Mouse (Mus musculus) limb, embryonic 11.5 days (tissue): Measurements from ENCODE around the gene As3mt. TPM values are rescaled to one million over a fixed set of nuclear protein-coding genes. Genes with fewer than 3 reads are reported as not detected.

ENCODE experiments used
- ATAC-seq: fragments of 200-750 bp; cut with Nextera tagmentation; 2 replicates; pipeline ENCODE4 v1.8.0; 2017; ENCODE audit warnings: low read depth; ENCODE audit not compliant: insufficient number of reproducible peaks, low FRiP score, low TSS enrichment
- DNase-seq: peaks from one replicate; pipeline ENCODE4 v3.0.0-alpha.2; 2015; ENCODE audit warnings: low spot score
- H3K27ac ChIP-seq: fragments of 300-500 bp; sonication (generic); replicated peaks from 2 replicates; pipeline ENCODE4 v1.5.1; 2014; ENCODE audit warnings: low read depth, mild to moderate bottlenecking, low read length
- H3K27me3 ChIP-seq: fragments of 300-500 bp; sonication (generic); 2 replicates; pipeline ENCODE4 v1.6.1; 2014; ENCODE audit warnings: mild to moderate bottlenecking, low read length, mixed read lengths; ENCODE audit not compliant: control insufficient read depth, insufficient read depth
- H3K36me3 ChIP-seq: fragments of 300-500 bp; sonication (generic); 2 replicates; pipeline ENCODE4 v1.6.1; 2014; ENCODE audit warnings: mild to moderate bottlenecking, low read length, moderate library complexity, mixed read lengths; ENCODE audit not compliant: control insufficient read depth, insufficient read depth
- H3K4me1 ChIP-seq: fragments of 300-500 bp; sonication (generic); 2 replicates; pipeline ENCODE4 v1.6.1; 2014; ENCODE audit warnings: low read length, mixed read lengths; ENCODE audit not compliant: control insufficient read depth, insufficient read depth
- H3K4me2 ChIP-seq: fragments of 300-500 bp; sonication (generic); 2 replicates; pipeline ENCODE4 v1.6.1; 2014; ENCODE audit warnings: low read depth, mild to moderate bottlenecking, moderate library complexity; ENCODE audit not compliant: severe bottlenecking
- H3K4me3 ChIP-seq: fragments of 300-500 bp; sonication (generic); 2 replicates; pipeline ENCODE4 v1.5.1; 2014; ENCODE audit warnings: low read depth, low read length
- H3K9ac ChIP-seq: fragments of 300-500 bp; sonication (generic); 2 replicates; pipeline ENCODE4 v1.6.1; 2014; ENCODE audit warnings: mild to moderate bottlenecking, low read length
- H3K9me3 ChIP-seq: fragments of 300-500 bp; sonication (generic); 2 replicates; pipeline ENCODE4 v1.6.1; 2016; ENCODE audit warnings: low read length; ENCODE audit not compliant: control insufficient read depth
- WGBS: fragments of 180-500 bp; shearing (Covaris S2); extraction: QIAGEN DNeasy Blood & Tissue Kit; methylation state at CpG from one replicate; pipeline ENCODE4 v1.1.7; 2014; 5-methylcytosine and 5-hydroxymethylcytosine counted together
- polyA plus RNA-seq: library from polyadenylated mRNA; unstranded; fragments of >200 nt; fragmentation: Nextera tagmentation; extraction: Ambion mirVana; gene quantifications from 2 replicates; pipeline ENCODE4 v1.2.1, GENCODE M21; 2014

The As3mt gene
- polyA plus RNA-seq, 1 experiment from 2014 or later, result 37.3 TPM

DNA sequence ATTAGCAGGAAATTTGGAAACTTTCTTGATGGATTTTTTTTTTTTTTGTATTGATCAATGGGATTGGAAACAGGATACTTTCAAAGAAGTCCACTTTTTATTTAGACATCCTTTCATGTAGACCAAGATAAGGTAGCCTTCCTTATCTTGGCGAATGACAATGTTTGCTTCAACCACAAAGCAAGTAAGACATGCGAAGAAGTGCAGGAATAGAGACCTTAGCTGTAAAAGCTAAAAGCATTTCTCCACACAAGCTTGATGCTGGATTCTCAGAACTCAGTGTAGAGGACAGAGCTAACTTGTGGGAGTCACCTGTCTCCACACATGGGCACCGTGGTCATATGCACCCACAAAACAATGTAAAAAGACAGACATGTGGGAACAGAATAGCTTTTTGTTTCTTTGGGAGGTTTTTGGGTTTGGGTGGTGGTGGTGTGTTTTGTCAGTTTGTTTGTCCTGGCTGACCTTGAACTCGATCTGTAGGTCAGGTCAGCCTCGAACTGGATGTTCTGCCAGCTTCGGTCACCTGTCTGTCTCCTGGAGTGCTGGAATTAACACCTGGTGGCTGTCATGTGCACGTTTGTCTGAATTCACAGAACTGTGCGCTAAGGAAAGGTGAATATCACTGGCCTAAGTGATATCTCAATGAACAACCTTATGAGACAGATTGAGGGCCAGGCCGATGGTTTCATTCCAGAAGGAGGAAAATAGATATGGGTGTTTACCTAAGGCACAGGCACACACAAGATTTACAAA lies 540 bp upstream of the As3mt start:
- Histone ChIP-seq H3K4me3 (peak overlapping the region; percentile 45), H3K36me3 (no peaks in the 10 kb centered on the region), H3K9ac (no peak overlapping the region), H3K9me3 (no peaks in the 10 kb centered on the region), H3K4me1 (peaks cover 9% of the 10 kb centered on the region; the same call in 1 of the 2 replicates), H3K27me3 (no peaks in the 10 kb centered on the region), H3K27ac (no peak overlapping the region), H3K4me2 (peak overlapping the region; percentile 48; the same call in 1 of the 2 replicates)
- ATAC-seq (no peak), DNase-seq (no peak)
- 81% methylated on average over 9 of the region's 9 CpGs for WGBS

DNA sequence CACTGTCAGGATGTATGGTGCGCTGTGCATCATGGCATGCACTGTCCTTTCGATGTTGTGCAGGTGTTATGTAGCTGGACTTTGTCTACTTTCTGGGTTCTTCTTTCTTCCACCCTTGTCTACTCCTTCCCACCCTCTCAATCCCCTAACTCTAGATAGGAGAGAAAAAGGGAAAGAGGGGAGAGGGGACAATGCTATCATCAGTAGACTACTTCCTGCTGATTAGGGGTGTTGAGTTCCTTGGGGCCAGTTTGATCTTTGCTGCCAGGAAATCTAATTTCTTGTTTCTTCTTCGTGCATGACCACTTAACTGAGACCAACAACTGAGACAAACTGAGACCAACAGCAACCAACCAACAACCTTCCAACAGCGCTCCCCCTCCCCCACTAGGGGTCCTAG lies 3.4 kb downstream of the As3mt start:
- WGBS, result 94% methylated on average over 4 of the region's 4 CpGs
- Histone ChIP-seq H3K4me3 (no peak overlapping the region), H3K4me2 (no peak overlapping the region), H3K27ac (no peak overlapping the region), H3K9me3 (no peaks in the 10 kb centered on the region), H3K9ac (no peak overlapping the region), H3K4me1 (peaks cover 9% of the 10 kb centered on the region; the same call in 1 of the 2 replicates), H3K27me3 (no peaks in the 10 kb centered on the region), H3K36me3 (no peaks in the 10 kb centered on the region)
- ATAC-seq, result no peak
- no peak for DNase-seq

DNA sequence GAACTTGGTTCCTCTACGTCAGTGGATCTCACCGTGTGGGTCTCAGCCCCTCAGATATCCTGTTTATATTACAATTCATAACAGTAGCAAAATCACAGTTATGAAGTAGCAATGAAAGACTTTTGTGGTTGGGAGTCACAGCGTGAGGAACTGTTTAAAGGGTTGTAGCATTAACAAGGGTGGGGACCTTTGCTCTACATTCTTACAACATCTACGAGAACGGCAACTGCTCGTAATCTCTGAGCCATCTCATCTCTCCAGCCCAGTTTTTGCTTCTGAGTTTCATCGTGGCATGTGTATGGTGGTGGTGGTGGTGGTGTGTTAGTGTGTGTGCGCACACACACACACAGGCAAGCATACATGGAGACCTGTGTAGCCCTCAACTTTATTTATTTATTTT lies 7.0 kb downstream of the As3mt start:
- Histone ChIP-seq H3K4me2 (no peak overlapping the region), H3K9ac (no peak overlapping the region), H3K36me3 (no peaks in the 10 kb centered on the region), H3K27ac (no peak overlapping the region), H3K27me3 (no peaks in the 10 kb centered on the region), H3K9me3 (no peaks in the 10 kb centered on the region; the same call in 1 of the 2 replicates), H3K4me1 (no peaks in the 10 kb centered on the region), H3K4me3 (no peak overlapping the region)
- DNase-seq (no peak), ATAC-seq (no peak)
- WGBS, result 95% methylated on average over 8 of the region's 8 CpGs

DNA sequence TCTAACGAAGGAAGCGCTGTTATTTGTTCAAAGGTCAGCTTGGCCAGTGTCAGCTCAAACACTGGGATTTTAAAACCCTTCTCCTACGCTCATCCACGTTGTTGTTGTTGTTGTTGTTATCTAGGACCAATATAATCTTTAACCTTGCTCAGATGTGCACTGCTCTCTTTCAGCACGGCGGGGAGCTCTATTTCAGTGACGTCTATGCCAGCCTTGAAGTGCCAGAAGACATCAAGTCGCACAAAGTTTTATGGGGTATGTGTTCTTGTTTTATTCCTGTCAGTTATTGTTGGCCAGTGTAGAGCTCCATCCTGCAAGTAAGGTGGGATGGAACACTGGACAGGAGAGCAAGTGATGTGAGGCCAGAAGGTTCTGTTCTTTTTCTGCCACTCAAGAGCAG lies 7.8 kb downstream of the As3mt start:
- Histone ChIP-seq H3K36me3 (no peaks in the 10 kb centered on the region), H3K4me2 (no peak overlapping the region), H3K9me3 (no peaks in the 10 kb centered on the region; the same call in 1 of the 2 replicates), H3K4me3 (no peak overlapping the region), H3K27ac (no peak overlapping the region), H3K27me3 (no peaks in the 10 kb centered on the region), H3K4me1 (no peaks in the 10 kb centered on the region), H3K9ac (no peak overlapping the region)
- 88% methylated on average over 8 of the region's 8 CpGs for WGBS
- no peak for ATAC-seq
- no peak for DNase-seq

DNA sequence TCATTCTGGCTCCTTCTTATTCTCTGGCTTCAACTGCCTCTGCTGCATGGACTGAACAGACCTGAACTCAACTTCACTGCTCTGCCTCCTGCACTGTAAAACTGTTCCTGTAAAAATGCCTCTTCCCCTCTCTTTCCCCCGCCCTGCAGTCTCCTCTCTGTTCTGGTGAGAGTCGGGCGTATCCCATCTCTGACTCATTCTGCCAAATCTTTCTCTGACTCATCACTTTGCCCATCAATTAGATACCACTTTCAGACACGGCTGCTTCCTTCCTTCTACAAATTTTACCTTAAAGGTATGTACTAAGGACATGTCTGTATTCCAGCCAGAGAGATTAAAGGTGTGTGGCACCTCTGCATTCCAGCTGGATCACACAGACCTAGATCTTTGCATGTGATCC lies 10.9 kb downstream of the As3mt start:
- ATAC-seq (no peak), DNase-seq (no peak)
- H3K4me3 ChIP-seq, result no peak overlapping the region
- H3K4me1 ChIP-seq, result no peaks in the 10 kb centered on the region
- no peak overlapping the region for H3K4me2 ChIP-seq
- H3K36me3 ChIP-seq, result no peaks in the 10 kb centered on the region
- no peaks in the 10 kb centered on the region for H3K27me3 ChIP-seq
- 87% methylated on average over 4 of the region's 4 CpGs for WGBS
- no peak overlapping the region for H3K9ac ChIP-seq
- no peak overlapping the region for H3K27ac ChIP-seq
- H3K9me3 ChIP-seq, result no peaks in the 10 kb centered on the region; the same call in 1 of the 2 replicates

DNA sequence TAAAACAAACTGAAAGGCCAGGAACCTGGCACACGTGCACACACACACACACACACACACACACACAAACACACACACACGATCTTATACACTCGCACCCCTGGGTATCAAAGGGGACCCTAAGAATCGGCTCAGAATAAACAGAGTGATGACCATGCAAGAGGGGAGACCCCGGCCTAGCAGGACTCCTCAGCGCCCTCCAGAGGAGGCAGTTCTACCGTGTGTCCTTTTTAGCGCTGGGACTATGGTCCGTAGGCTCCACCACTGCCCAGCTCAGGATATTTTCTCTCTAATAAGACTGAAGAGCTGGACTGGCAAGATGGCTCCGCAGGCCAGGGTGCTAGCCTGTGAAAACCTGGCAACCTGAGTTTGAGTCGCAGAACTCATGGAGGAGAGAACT lies 17.2 kb downstream of the As3mt start:
- WGBS, result 75% methylated on average over 11 of the region's 11 CpGs
- Histone ChIP-seq H3K36me3 (no peaks in the 10 kb centered on the region), H3K4me1 (no peaks in the 10 kb centered on the region), H3K4me2 (no peak overlapping the region), H3K27me3 (no peaks in the 10 kb centered on the region), H3K4me3 (no peak overlapping the region), H3K9ac (no peak overlapping the region), H3K9me3 (no peaks in the 10 kb centered on the region), H3K27ac (no peak overlapping the region)
- no peak for DNase-seq
- ATAC-seq, result no peak

DNA sequence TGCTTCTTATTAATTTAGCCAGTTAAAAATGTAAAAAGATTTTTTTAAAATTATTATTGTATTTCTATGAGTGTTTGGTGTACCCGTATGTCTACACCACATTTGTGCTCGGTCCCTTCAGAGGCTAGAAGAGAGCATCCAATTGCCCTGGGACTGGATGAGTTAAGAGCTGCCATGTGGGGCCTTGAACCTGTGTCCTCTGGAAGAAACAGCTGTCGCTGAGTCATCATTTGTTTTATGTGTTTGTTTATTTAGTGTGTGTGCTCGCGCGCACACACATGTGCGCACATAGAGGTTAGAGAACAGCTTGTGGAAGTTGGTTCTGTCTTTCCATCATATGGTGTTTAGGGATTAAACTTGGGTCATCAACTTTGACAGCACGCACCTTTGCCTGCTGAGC lies 18.9 kb downstream of the As3mt start:
- Histone ChIP-seq H3K9ac (no peak overlapping the region), H3K27me3 (no peaks in the 10 kb centered on the region), H3K4me1 (no peaks in the 10 kb centered on the region), H3K9me3 (no peaks in the 10 kb centered on the region), H3K4me2 (no peak overlapping the region), H3K27ac (no peak overlapping the region), H3K36me3 (no peaks in the 10 kb centered on the region), H3K4me3 (no peak overlapping the region)
- DNase-seq (no peak), ATAC-seq (no peak)
- WGBS, result 98% methylated on average over 8 of the region's 8 CpGs

DNA sequence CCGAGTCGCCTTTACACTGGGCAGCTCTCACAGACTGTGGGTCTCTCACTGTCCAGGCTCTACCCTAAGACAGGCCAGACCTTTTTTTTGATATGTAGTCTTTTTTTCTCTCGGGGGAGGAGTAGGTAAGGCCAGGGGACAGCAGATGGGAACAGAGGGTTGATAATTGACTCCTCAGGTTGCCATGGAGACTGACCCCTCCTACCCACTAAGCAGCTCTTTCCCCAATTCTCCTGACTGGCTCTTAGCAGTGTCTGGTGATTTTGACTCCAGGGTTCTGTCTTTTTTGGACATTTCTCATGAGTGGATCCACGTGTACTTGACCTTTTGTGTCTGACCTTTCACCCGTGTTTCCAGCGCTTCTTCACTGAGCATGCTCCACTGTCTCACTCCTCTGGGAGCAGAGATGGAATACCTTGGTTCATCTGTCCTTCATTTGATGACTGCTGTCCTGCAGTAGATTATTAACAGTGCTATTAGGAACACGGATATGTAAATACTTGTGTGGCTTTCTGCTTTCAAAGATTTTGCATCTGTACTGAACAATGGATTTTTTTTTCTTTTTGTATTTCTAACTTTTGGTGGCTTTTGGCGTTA lies 20.0 kb downstream of the As3mt start:
- H3K4me1 ChIP-seq, result no peaks in the 10 kb centered on the region
- H3K27me3 ChIP-seq, result no peaks in the 10 kb centered on the region
- no peaks in the 10 kb centered on the region for H3K9me3 ChIP-seq
- H3K9ac ChIP-seq, result no peak overlapping the region
- H3K4me3 ChIP-seq, result no peak overlapping the region
- no peak for DNase-seq
- no peak overlapping the region for H3K4me2 ChIP-seq
- H3K36me3 ChIP-seq, result no peaks in the 10 kb centered on the region
- ATAC-seq, result no peak
- H3K27ac ChIP-seq, result no peak overlapping the region
- WGBS, result 57% methylated on average over 8 of the region's 8 CpGs
